Mouse (Mus musculus) heart, postnatal 0 days (tissue): ENCODE results near the gene Socs4. TPM values are rescaled to one million over a fixed set of nuclear protein-coding genes. Genes with fewer than 3 reads are reported as not detected.

Experiments used
- ATAC-seq: fragments of 200-750 bp; cut with Nextera tagmentation; 2 replicates; pipeline ENCODE4 v1.8.0; 2017; ENCODE audit warnings: low read depth, moderate number of reproducible peaks, moderate library complexity; ENCODE audit not compliant: insufficient read depth
- DNase-seq: peaks from one replicate; pipeline ENCODE4 v3.0.0-alpha.2; 2016; ENCODE audit warnings: low spot score
- H3K27ac ChIP-seq: fragments of 300-500 bp; sonication (generic); 2 replicates; pipeline ENCODE4 v1.5.1; 2014; ENCODE audit warnings: low read depth, mild to moderate bottlenecking
- H3K27me3 ChIP-seq: fragments of 300-500 bp; sonication (generic); 2 replicates; pipeline ENCODE4 v1.6.1; 2014; ENCODE audit warnings: low read length, mixed read lengths; ENCODE audit not compliant: control insufficient read depth, insufficient read depth
- H3K36me3 ChIP-seq: fragments of 300-500 bp; sonication (generic); replicated peaks from 2 replicates; pipeline ENCODE4 v1.6.1; 2014; ENCODE audit warnings: low read length, mixed read lengths; ENCODE audit not compliant: control insufficient read depth, insufficient read depth
- H3K4me1 ChIP-seq: fragments of 300-500 bp; sonication (generic); 2 replicates; pipeline ENCODE4 v1.6.1; 2014; ENCODE audit warnings: antibody characterized with exemption; ENCODE audit not compliant: control insufficient read depth, insufficient read depth
- H3K4me2 ChIP-seq: fragments of 300-500 bp; sonication (generic); 2 replicates; pipeline ENCODE4 v1.6.1; 2014; ENCODE audit warnings: low read depth, mild to moderate bottlenecking, low read length, moderate library complexity
- H3K4me3 ChIP-seq: fragments of 300-500 bp; sonication (generic); 2 replicates; pipeline ENCODE4 v1.5.1; 2014; ENCODE audit warnings: low read depth, low read length
- H3K9ac ChIP-seq: fragments of 300-500 bp; sonication (generic); replicated peaks from 2 replicates; pipeline ENCODE4 v1.6.1; 2014; ENCODE audit warnings: low read depth, low read length, mixed read lengths
- H3K9me3 ChIP-seq: fragments of 300-500 bp; sonication (generic); replicated peaks from 2 replicates; pipeline ENCODE4 v1.6.1; 2016; ENCODE audit warnings: low read length; ENCODE audit not compliant: control insufficient read depth
- CTCF ChIP-seq: IDR thresholded peaks from 2 replicates; pipeline ENCODE4 v1.5.1; 2016; ENCODE audit warnings: antibody characterized with exemption, control low read depth, low read depth
- EP300 ChIP-seq: IDR thresholded peaks from 2 replicates; pipeline ENCODE4 v1.6.1; 2016; ENCODE audit warnings: antibody characterized with exemption, low read depth
- whole genome bisulfite sequencing: fragments of 180-500 bp; shearing (Covaris S2); extraction: QIAGEN DNeasy Blood & Tissue Kit; methylation state at CpG from one replicate; pipeline ENCODE4 v1.1.7; 2014; 5-methylcytosine and 5-hydroxymethylcytosine counted together
- polyA plus RNA-seq: library from polyadenylated mRNA; unstranded; fragments of >200 nt; fragmentation: Nextera tagmentation; extraction: Ambion mirVana; gene quantifications from 2 replicates; pipeline ENCODE4 v1.2.1, GENCODE M21; 2015
- total RNA-seq: library from RNA; depleted of rRNA; stranded (reverse); fragments of >200 nt; gene quantifications from 2 replicates; pipeline ENCODE4 v1.2.3, GENCODE M21; 2014; ENCODE audit warnings: low replicate concordance; rRNA removed

Socs4 gene
- total and polyA plus RNA-seq, 2 experiments from 2014 or later: 1.9 to 3.3 TPM

DNA sequence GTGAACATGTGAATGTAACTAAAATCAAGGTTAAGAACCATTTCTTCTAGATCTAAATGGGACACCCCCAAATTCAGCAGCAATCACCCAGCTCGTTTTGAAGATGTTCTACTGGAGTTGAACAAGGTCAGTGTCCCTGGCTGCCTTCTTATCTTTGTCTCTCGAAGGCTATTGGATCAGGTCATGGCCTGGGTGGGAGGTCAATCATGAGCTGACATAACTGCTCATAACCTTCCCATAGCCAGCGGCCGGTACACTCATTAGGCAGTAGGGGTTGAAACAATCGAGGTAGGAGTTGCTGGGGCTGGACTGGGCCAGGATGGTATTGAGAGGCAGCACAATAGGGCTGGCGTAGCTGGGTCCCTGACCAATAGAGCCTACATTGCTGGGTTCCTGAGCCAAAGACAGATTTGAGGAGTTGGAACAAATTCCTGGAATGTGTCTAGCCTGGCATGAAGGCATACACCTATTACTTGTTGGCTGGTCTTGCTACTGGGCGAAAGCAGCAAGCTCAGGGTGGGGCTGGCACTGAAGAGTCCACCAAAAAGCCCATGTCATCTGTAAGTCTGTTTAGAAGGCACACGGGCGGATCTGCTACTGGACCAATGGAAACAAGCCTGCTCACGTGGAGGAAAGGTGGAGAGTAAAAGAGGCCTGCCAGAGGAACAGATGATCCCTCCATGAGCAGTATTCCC, 63.6 kb downstream of the Socs4 start:
- no peak for TF ChIP-seq EP300
- no peak for TF ChIP-seq CTCF
- Histone ChIP-seq H3K27ac (no peak overlapping the region), H3K27me3 (no peaks in the 10 kb centered on the region), H3K9me3 (no peaks in the 10 kb centered on the region), H3K36me3 (no peaks in the 10 kb centered on the region), H3K4me2 (no peak overlapping the region), H3K4me3 (no peak overlapping the region), H3K4me1 (no peaks in the 10 kb centered on the region), H3K9ac (no peak overlapping the region)
- no peak for DNase-seq
- 74% methylated on average over 10 of the region's 10 CpGs for WGBS
- ATAC-seq: no peak

DNA sequence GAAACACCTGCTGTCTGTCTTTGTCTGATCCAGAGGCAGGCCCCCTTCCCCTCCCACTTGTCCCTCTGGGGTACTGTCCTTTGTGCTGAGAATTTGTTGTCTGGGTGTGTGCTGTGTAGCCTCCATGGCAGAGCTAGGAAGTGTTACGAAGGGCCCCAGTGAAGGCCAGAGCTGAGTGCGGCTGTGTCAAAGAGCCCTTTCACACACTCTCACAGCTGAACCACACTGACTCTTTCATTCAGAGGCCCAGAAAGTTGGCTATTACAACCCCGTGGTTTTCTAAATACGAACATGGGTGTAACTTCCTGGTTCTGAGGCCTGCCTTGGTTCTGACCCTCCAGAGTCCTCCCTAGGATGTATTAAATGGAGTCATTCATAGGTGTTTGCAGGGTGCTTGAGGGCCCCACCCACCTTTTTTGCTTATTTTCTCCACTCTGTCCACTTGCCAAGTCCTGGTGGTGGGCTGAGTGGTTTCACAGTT, 65.1 kb downstream of the Socs4 start:
- no peak overlapping the region for H3K9ac ChIP-seq
- no peak overlapping the region for H3K4me2 ChIP-seq
- H3K4me3 ChIP-seq: no peak overlapping the region
- WGBS: 83% methylated on average over 4 of the region's 4 CpGs
- H3K4me1 ChIP-seq: no peaks in the 10 kb centered on the region
- no peaks in the 10 kb centered on the region for H3K9me3 ChIP-seq
- TF ChIP-seq CTCF (no peak), EP300 (no peak)
- ATAC-seq (no peak; the same call in 1 of the 2 replicates), DNase-seq (no peak)
- H3K27ac ChIP-seq: no peak overlapping the region
- H3K36me3 ChIP-seq: no peaks in the 10 kb centered on the region
- no peaks in the 10 kb centered on the region for H3K27me3 ChIP-seq

Other genes starting within 250 kb of the Socs4 start
- gene Gch1, start 87.5 kb upstream of the Socs4 start, total RNA-seq: 7.4 and 10.2 TPM in 2 replicates
- gene Gch1, start 87.5 kb upstream of the Socs4 start, polyA plus RNA-seq: 4.3 and 5.6 TPM in 2 replicates
- 3.1 and 3.9 TPM in 2 replicates for gene Wdhd1, start 74 bp upstream of the Socs4 start, total RNA-seq
- 3.9 and 4.5 TPM in 2 replicates for gene Wdhd1, start 74 bp upstream of the Socs4 start, polyA plus RNA-seq
- gene Mapk1ip1l, start 21.3 kb downstream of the Socs4 start, total RNA-seq: 32.4 and 33.7 TPM in 2 replicates
- gene Mapk1ip1l, start 21.3 kb downstream of the Socs4 start, polyA plus RNA-seq: 17.8 and 18.9 TPM in 2 replicates
- 2.4 and 10.3 TPM in 2 replicates for gene Lgals3, start 90.8 kb downstream of the Socs4 start, total RNA-seq
- gene Lgals3, start 90.8 kb downstream of the Socs4 start, polyA plus RNA-seq: 10.6 and 15.3 TPM in 2 replicates
- 4.1 and 35.1 TPM in 2 replicates for gene Dlgap5, start 141.5 kb downstream of the Socs4 start, total RNA-seq
- 8.5 and 8.7 TPM in 2 replicates for gene Dlgap5, start 141.5 kb downstream of the Socs4 start, polyA plus RNA-seq
- 9.9 and 11.7 TPM in 2 replicates for gene Fbxo34, start 173.5 kb downstream of the Socs4 start, total RNA-seq
- gene Fbxo34, start 173.5 kb downstream of the Socs4 start, polyA plus RNA-seq: 10.7 and 12.8 TPM in 2 replicates